Mouse (Mus musculus) hindbrain, embryonic 14.5 days (tissue): ENCODE data around the gene Igfbp6. TPM values are rescaled to one million over a fixed set of nuclear protein-coding genes. Genes with fewer than 3 reads are reported as not detected.

Experiments used
- ATAC-seq: fragments of 200-750 bp; cut with Nextera tagmentation; 2 replicates; pipeline ENCODE4 v1.8.0; 2017; ENCODE audit warnings: moderate number of reproducible peaks, mild to moderate bottlenecking, moderate TSS enrichment, moderate library complexity; ENCODE audit not compliant: low FRiP score
- DNase-seq: peaks from one replicate; pipeline ENCODE4 v3.0.0-alpha.2; 2015; ENCODE audit warnings: low spot score
- H3K27ac ChIP-seq: fragments of 300-500 bp; sonication (generic); 2 replicates; pipeline ENCODE4 v1.5.1; 2014; ENCODE audit warnings: mild to moderate bottlenecking, moderate library complexity
- H3K27me3 ChIP-seq: fragments of 300-500 bp; sonication (generic); 2 replicates; pipeline ENCODE4 v1.6.1; 2014; ENCODE audit warnings: mild to moderate bottlenecking, low read length, mixed read lengths; ENCODE audit not compliant: control insufficient read depth, insufficient read depth
- H3K36me3 ChIP-seq: fragments of 300-500 bp; sonication (generic); replicated peaks from 2 replicates; pipeline ENCODE4 v1.6.1; 2014; ENCODE audit not compliant: control insufficient read depth, insufficient read depth
- H3K4me1 ChIP-seq: fragments of 300-500 bp; sonication (generic); replicated peaks from 2 replicates; pipeline ENCODE4 v1.6.1; 2014; ENCODE audit warnings: antibody characterized with exemption, low read length, mixed read lengths; ENCODE audit not compliant: control insufficient read depth, insufficient read depth
- H3K4me2 ChIP-seq: fragments of 300-500 bp; sonication (generic); replicated peaks from 2 replicates; pipeline ENCODE4 v1.6.1; 2014; ENCODE audit warnings: mild to moderate bottlenecking, moderate library complexity
- H3K4me3 ChIP-seq: fragments of 300-500 bp; sonication (generic); replicated peaks from 2 replicates; pipeline ENCODE4 v1.5.1; 2014; ENCODE audit warnings: mild to moderate bottlenecking, low read length
- H3K9ac ChIP-seq: fragments of 300-500 bp; sonication (generic); 2 replicates; pipeline ENCODE4 v1.6.1; 2014
- H3K9me3 ChIP-seq: fragments of 300-500 bp; sonication (generic); 2 replicates; pipeline ENCODE4 v1.6.1; 2016; ENCODE audit warnings: low read length; ENCODE audit not compliant: control insufficient read depth
- WGBS: fragments of 180-500 bp; shearing (Covaris S2); extraction: QIAGEN DNeasy Blood & Tissue Kit; methylation state at CpG from one replicate; pipeline ENCODE4 v1.1.7; 2014; 5-methylcytosine and 5-hydroxymethylcytosine counted together
- polyA plus RNA-seq: library from polyadenylated mRNA; unstranded; fragments of >200 nt; fragmentation: Nextera tagmentation; extraction: Ambion mirVana; gene quantifications from 2 replicates; pipeline ENCODE4 v1.2.1, GENCODE M21; 2014

Gene Igfbp6
- polyA plus RNA-seq, 1 experiment from 2014 or later, result 1.8 TPM

GRCm38 (mm10) chr15:102126303-102126702 lies 17.9 kb upstream of the Igfbp6 start:
- Histone ChIP-seq H3K36me3 (peaks cover 89% of the 10 kb centered on the region), H3K4me3 (no peak overlapping the region), H3K27ac (no peak overlapping the region), H3K27me3 (no peaks in the 10 kb centered on the region), H3K4me2 (no peak overlapping the region), H3K9me3 (no peaks in the 10 kb centered on the region), H3K4me1 (no peaks in the 10 kb centered on the region), H3K9ac (no peak overlapping the region)
- 55% methylated on average over 2 of the region's 2 CpGs for WGBS
- ATAC-seq (no peak), DNase-seq (no peak)

GRCm38 (mm10) chr15:102133314-102133713 lies 10.8 kb upstream of the Igfbp6 start:
- Histone ChIP-seq H3K36me3 (peaks cover 51% of the 10 kb centered on the region), H3K27ac (no peak overlapping the region), H3K4me3 (no peak overlapping the region), H3K27me3 (no peaks in the 10 kb centered on the region), H3K4me2 (no peak overlapping the region), H3K4me1 (peaks cover 16% of the 10 kb centered on the region), H3K9me3 (no peaks in the 10 kb centered on the region), H3K9ac (no peak overlapping the region)
- ATAC-seq, result no peak
- WGBS, result 87% methylated on average over 9 of the region's 9 CpGs
- no peak for DNase-seq

- Histone ChIP-seq H3K4me1 (peaks cover 16% of the 10 kb centered on the region), H3K27ac (no peak overlapping the region), H3K36me3 (peaks cover 37% of the 10 kb centered on the region), H3K4me2 (peak overlapping the region; percentile 83), H3K4me3 (peak overlapping the region; percentile 68; the same call in 1 of the 2 replicates), H3K9ac (peak overlapping the region; percentile 84; the same call in 1 of the 2 replicates), H3K27me3 (no peaks in the 10 kb centered on the region), H3K9me3 (no peaks in the 10 kb centered on the region)
- no peak for DNase-seq
- 90% methylated on average over 2 of the region's 2 CpGs for WGBS
- no peak for ATAC-seq
Observed at GRCm38 (mm10) chr15:102134709-102135108, 9.5 kb upstream of the Igfbp6 start.

- peak overlapping the region; percentile 86 for H3K27ac ChIP-seq
- no peaks in the 10 kb centered on the region for H3K27me3 ChIP-seq
- peak overlapping the region; percentile 83 for H3K4me2 ChIP-seq
- no peak; the same call in 1 of the 2 replicates for ATAC-seq
- DNase-seq, result no peak
- H3K9ac ChIP-seq, result peak overlapping the region; percentile 84
- H3K4me3 ChIP-seq, result peak overlapping the region; percentile 68
- peaks cover 27% of the 10 kb centered on the region for H3K36me3 ChIP-seq
- WGBS, result 4% methylated on average over 35 of the region's 35 CpGs
- peaks cover 16% of the 10 kb centered on the region for H3K4me1 ChIP-seq
- no peaks in the 10 kb centered on the region for H3K9me3 ChIP-seq
Observed at GRCm38 (mm10) chr15:102135522-102136128, 8.5 kb upstream of the Igfbp6 start.

- peak; percentile 99 for ATAC-seq
- Histone ChIP-seq H3K27me3 (no peaks in the 10 kb centered on the region), H3K9ac (peak within 1 kb of the TSS; percentile 84), H3K9me3 (no peaks in the 10 kb centered on the region), H3K4me1 (peaks cover 16% of the 10 kb centered on the region), H3K4me3 (peak within 1 kb of the TSS; percentile 68), H3K36me3 (peaks cover 21% of the 10 kb centered on the region), H3K4me2 (peak within 1 kb of the TSS; percentile 83), H3K27ac (peak within 1 kb of the TSS; percentile 86)
- under 1% methylated on average over 45 of the region's 50 CpGs for WGBS
- peak; percentile 95 for DNase-seq
Observed at GRCm38 (mm10) chr15:102136129-102136758, 7.9 kb upstream of the Igfbp6 start, which contains the start of gene Spryd3. TSS of gene Spryd3 (minus strand) at chr15:102136234.

- Histone ChIP-seq H3K4me3 (no peak overlapping the region), H3K4me1 (peaks cover 8% of the 10 kb centered on the region), H3K4me2 (no peak overlapping the region), H3K36me3 (no peaks in the 10 kb centered on the region), H3K27ac (no peak overlapping the region), H3K9ac (no peak overlapping the region), H3K27me3 (peaks cover 31% of the 10 kb centered on the region), H3K9me3 (no peaks in the 10 kb centered on the region)
- ATAC-seq, result no peak
- DNase-seq, result no peak
- 95% methylated on average over 5 of the region's 5 CpGs for WGBS
Observed at GRCm38 (mm10) chr15:102141120-102141519, 3.0 kb upstream of the Igfbp6 start.

GRCm38 (mm10) chr15:102142914-102143912 lies 949 bp upstream of the Igfbp6 start:
- no peaks in the 10 kb centered on the region for H3K4me1 ChIP-seq
- H3K4me2 ChIP-seq, result no peak overlapping the region
- H3K4me3 ChIP-seq, result no peak overlapping the region
- no peak overlapping the region for H3K9ac ChIP-seq
- no peak for DNase-seq
- H3K9me3 ChIP-seq, result no peaks in the 10 kb centered on the region
- H3K27ac ChIP-seq, result no peak overlapping the region
- 61% methylated on average over 23 of the region's 23 CpGs for WGBS
- ATAC-seq, result no peak
- peaks cover 32% of the 10 kb centered on the region for H3K27me3 ChIP-seq
- H3K36me3 ChIP-seq, result no peaks in the 10 kb centered on the region

GRCm38 (mm10) chr15:102144726-102145125 lies 564 bp downstream of the Igfbp6 start:
- no peak overlapping the region for H3K27ac ChIP-seq
- no peaks in the 10 kb centered on the region for H3K4me1 ChIP-seq
- 15% methylated on average over 19 of the region's 19 CpGs for WGBS
- DNase-seq, result no peak
- peak overlapping the region; percentile 34 for H3K9ac ChIP-seq
- peak overlapping the region; percentile 31 for H3K4me2 ChIP-seq
- H3K9me3 ChIP-seq, result no peaks in the 10 kb centered on the region
- peaks cover 32% of the 10 kb centered on the region for H3K27me3 ChIP-seq
- no peaks in the 10 kb centered on the region for H3K36me3 ChIP-seq
- no peak for ATAC-seq
- no peak overlapping the region for H3K4me3 ChIP-seq

GRCm38 (mm10) chr15:102145330-102145729 lies 1.2 kb downstream of the Igfbp6 start:
- H3K9ac ChIP-seq, result no peak overlapping the region
- H3K27ac ChIP-seq, result no peak overlapping the region
- no peaks in the 10 kb centered on the region for H3K9me3 ChIP-seq
- no peak overlapping the region for H3K4me3 ChIP-seq
- WGBS, result 89% methylated on average over 10 of the region's 10 CpGs
- ATAC-seq (no peak), DNase-seq (no peak)
- no peaks in the 10 kb centered on the region for H3K4me1 ChIP-seq
- H3K4me2 ChIP-seq, result no peak overlapping the region
- H3K27me3 ChIP-seq, result peaks cover 32% of the 10 kb centered on the region
- H3K36me3 ChIP-seq, result no peaks in the 10 kb centered on the region
